Mouse (Mus musculus): ENCODE data around the gene Npepl1. TPM values are rescaled to one million over a fixed set of nuclear protein-coding genes. Genes with fewer than 3 reads are reported as not detected.
A peak's percentile ranks its signal among the peaks of the same experiment; 100 is the strongest.

The Npepl1 gene
- 10 to 100 TPM; 88.1 to 92.2 TPM for total RNA-seq (2021)
- long read RNA-seq, experiment 1, transcript Npepl1-201 (12 exons, 2,467 nt), result major isoform, 271 of 344 reads
- long read RNA-seq, experiment 1, partial matches to known transcripts, result 43 of 344 reads
- long read RNA-seq, experiment 1, other reads (novel, unspliced or antisense), result 30 of 344 reads
- long read RNA-seq, experiment 2, transcript Npepl1-201 (12 exons, 2,467 nt), result major isoform, 225 of 279 reads
- long read RNA-seq, experiment 2, partial matches to known transcripts, result 36 of 279 reads
- long read RNA-seq, experiment 2, other reads (novel, unspliced or antisense), result 18 of 279 reads

GRCm38 (mm10) chr2:174109991-174110782 lies at the start of gene Npepl1:
Gene Npepl1 (plus strand): TSS chr2:174110349.
- DNase-seq (ENCODE audit: low spot score), result peak; percentile 77

- DNase-seq (ENCODE audit: low spot score), result no peak
Measured at GRCm38 (mm10) chr2:174061219-174061618, 48.9 kb upstream of the Npepl1 start.

- DNase-seq (ENCODE audit: low spot score), result no peak
Measured at GRCm38 (mm10) chr2:174063074-174063473, 47.1 kb upstream of the Npepl1 start.

GRCm38 (mm10) chr2:174063527-174064211 lies 46.5 kb upstream of the Npepl1 start:
- DNase-seq (ENCODE audit: low spot score), result no peak

- no peak for DNase-seq (ENCODE audit: low spot score)
Measured at GRCm38 (mm10) chr2:174067793-174068419, 42.2 kb upstream of the Npepl1 start.

DNA sequence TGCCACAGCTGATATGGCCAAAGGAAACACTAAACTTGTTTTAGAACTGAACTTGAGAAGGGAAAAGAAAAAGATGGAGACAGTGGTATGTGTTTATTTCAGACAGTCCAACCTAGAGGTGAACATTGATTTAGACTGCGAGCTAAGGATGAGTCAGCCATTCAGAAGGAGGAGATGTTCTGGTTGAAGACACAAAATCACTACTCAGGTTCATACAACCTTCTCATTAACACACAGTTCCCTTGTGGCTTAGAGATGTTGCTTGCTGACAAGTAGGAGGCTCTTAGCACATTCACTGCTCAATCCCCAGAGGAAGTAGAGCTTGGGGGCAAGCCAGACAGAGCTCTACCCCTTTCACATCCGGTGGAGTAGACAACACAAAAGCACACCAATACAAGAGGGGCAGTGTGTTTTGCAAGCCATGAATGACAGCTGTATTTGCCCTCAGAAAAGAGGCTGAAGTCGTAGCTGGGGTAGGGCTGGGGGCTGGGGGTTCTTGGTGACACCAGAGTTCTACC lies 40.6 kb upstream of the Npepl1 start:
- no peak for DNase-seq (ENCODE audit: low spot score)

DNA sequence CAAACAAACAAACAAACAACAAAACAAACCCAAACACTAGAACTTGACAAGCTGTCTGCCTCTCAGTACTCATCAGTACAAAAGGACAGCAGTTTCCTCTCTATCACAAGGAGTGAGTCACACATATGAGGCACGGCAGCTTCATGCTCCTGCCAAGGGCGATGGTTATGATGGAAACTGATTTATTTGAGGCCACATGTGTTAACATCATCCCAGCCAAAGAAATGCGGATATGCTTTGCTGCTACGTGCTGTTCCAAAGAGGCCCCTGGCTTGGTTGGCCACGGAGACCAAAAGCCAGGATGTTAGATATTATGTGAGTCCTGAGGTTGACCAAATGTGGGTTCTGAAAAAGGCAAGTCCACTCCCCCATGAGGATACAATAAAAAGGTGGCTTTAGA lies 38.7 kb upstream of the Npepl1 start:
- no peak for DNase-seq (ENCODE audit: low spot score)

DNA sequence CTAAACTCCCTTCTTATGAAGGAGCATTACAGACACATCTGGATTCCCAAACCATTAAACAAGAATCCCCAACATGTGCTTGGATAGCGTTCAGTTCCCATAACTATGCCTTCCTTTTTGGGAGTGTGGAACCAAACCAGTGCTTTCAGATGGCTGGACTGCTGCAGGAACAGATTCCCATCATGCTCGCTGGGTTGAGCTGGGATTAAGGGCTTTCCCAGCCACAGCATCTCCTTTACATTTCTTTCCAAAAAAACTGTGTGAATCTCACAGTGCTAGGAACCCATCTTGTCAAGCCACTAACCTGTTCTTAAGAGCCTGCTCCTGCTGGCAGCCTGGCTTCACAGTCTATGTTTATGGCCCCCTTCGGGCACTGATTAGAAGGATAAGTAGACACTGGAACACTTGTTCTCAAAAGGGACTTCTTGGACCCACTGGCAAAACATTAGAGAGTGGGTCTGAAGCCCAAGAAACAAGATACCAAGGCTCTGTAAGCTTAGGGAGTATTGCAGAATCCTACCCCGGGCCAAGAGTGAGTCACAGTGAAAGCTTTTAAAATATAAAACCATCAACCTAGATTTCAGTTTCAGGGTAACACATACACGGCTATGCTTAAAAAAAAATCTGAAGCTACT lies 36.9 kb upstream of the Npepl1 start:
- DNase-seq (ENCODE audit: low spot score), result peak; percentile 32

DNA sequence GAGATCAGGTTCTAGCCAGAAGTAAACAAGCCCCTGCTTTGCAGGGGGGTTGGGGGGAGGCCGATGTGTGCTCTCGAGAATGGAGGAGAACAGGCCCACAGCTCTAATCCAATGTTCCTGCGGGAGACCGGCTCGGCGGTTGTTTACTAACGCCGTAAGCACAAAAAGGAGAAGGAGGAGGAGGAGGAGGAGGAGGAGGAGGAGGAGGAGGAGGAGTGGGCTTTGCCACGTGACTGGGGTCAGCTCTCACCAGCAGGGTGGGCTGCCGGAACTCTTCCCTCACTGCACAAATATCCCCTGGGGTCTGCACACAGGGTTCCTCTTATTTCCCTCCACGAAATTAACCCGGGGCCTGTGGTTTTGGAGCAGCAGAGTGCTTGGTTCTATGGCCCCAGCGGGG lies 35.5 kb upstream of the Npepl1 start:
- no peak for DNase-seq (ENCODE audit: low spot score)

DNA sequence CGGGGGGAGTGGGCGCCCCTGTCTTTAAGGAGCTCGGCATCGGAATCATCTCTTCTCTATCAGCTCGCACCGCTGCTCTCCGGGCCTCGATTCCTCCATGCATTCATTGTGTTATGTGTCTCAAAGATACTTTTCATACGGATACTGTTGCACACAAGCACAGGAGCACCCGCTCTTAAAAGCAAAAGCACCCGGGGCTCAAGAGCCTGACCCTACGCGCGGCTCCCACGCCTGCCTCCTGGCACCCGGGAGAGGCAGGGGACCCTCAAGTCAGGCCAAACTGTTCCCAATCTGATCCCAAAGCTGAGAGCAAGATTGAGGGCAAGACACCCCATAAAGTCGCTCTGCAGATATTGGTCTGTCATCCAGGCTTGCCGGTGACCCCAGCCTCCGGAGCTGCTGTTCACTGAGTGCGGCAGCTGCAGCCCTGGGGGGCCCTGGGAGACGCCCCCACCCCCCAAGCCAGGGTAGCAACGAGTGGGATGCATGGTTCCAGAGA lies 35.0 kb upstream of the Npepl1 start:
- DNase-seq (ENCODE audit: low spot score), result no peak

GRCm38 (mm10) chr2:174075673-174076432 lies 34.3 kb upstream of the Npepl1 start, which contains the start of gene Stx16:
Gene Stx16 (plus strand): TSS chr2:174076308.
- peak; percentile 96 for DNase-seq (ENCODE audit: low spot score)

- no peak for DNase-seq (ENCODE audit: low spot score)
Measured at GRCm38 (mm10) chr2:174076433-174076824, 33.7 kb upstream of the Npepl1 start.

- DNase-seq (ENCODE audit: low spot score), result no peak
Measured at GRCm38 (mm10) chr2:174077004-174077695, 33.0 kb upstream of the Npepl1 start.

DNA sequence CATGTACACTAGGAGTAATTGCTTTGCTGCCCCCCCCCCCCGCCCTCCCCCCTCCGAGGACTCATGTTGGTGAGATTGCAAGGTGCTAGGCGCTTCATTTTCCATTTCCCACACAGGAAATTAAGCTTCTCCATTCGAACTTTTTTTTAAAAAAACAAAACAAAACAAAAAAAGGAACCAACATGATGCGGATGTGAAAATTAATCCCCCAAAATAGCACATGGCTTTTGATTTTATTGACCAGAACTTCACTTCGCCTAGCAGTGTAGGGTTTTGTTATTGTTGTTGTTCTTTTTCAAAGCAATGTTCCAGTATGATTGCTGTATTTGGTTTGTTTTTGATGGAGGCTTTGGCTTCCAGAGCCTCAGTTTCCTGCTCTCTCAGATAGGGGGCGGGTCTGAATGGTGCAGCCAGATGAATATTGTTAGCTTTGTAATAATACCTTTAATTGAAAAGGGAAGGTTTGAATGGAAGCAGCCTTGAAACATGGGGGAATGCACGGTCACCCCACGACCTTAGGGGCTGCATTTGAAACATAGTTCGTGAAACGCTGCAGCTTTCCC lies 32.3 kb upstream of the Npepl1 start:
- no peak for DNase-seq (ENCODE audit: low spot score)

DNA sequence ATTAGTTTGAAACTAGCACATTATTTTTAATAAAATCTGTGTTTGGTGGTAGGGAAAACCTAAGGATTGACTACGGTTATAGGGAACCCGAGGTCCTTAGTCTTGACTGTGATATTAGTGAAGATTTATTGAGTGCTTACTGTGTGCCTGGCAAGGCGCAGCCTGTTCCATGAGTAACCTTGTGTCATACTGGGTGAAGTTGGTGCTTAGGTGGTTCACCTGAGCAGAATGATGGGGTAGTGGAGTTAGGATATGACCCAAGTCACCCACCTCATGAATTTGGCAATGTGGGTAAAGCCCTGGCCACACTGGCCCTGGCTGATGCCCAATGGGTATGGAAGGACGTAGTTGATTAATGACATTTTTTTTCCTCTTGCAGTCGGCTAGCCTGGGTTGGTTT lies 28.3 kb upstream of the Npepl1 start:
- no peak for DNase-seq (ENCODE audit: low spot score)

GRCm38 (mm10) chr2:174082380-174082918 lies 27.7 kb upstream of the Npepl1 start:
- DNase-seq (ENCODE audit: low spot score), result no peak

GRCm38 (mm10) chr2:174095086-174095485 lies 15.1 kb upstream of the Npepl1 start:
- DNase-seq (ENCODE audit: low spot score), result no peak

DNA sequence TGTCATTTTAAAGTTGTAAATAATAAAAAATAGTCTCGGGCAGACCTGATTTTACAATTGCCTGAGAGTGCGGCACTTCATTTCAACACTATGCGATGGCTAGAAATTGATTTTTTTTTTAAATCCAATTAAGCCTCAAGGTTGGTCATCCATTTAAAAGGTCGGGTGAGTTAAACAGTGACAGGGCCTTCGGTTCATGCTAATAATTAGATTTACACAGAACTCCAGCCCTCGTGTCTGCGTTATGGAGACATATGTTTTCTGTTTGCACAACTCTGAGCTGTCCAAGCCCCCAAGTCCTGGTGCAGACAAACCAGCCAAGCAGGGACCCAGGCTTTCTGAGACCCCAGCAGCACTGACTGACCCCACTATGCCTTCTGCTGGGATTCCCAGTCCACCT lies 7.8 kb upstream of the Npepl1 start:
- DNase-seq (ENCODE audit: low spot score), result no peak

- DNase-seq (ENCODE audit: low spot score), result no peak
Measured at GRCm38 (mm10) chr2:174103527-174103926, 6.6 kb upstream of the Npepl1 start.
